Mouse (Mus musculus): ENCODE measurements at regions not wholly inside any gene's neighbourhood (a gene's known extent, or its start where the extent isn't known, plus 50 kb on each side); places are given as distances from the start of the nearest gene placed in this dataset.

GRCm38 (mm10) chr8:26608588-26608987 is 368.5 kb upstream of the Zfp703 start:
- TF ChIP-seq CTCF (IDR thresholded peaks at IDR 0.05; ENCODE audit: low read depth, low read length) (no peak), POLR2A (IDR thresholded peaks at IDR 0.05; ENCODE audit: borderline replicate concordance, low read depth, low read length) (no peak)
